Mouse (Mus musculus) CH12.LX (cell line): ENCODE measurements around the gene Cpsf4. TPM values are rescaled to one million over a fixed set of nuclear protein-coding genes. Genes with fewer than 3 reads are reported as not detected.
"Not testable (repeated sequence)": the region's sequence is repeated elsewhere in the genome, so short reads cannot be mapped to it uniquely, and the experiment has no call there.

Experiments
- DNase-seq: peaks from one replicate; pipeline ENCODE4 v3.0.0-alpha.2; 2013; ENCODE audit errors: extremely low read depth
- H3K27ac ChIP-seq: 2 replicates; pipeline ENCODE4 v1.5.1; 2012; ENCODE audit warnings: low read depth, mild to moderate bottlenecking, control low read depth, moderate library complexity; ENCODE audit not compliant: insufficient read depth
- H3K27me3 ChIP-seq: replicated peaks from 2 replicates; pipeline ENCODE3; 2012; ENCODE audit warnings: inconsistent platforms
- H3K36me3 ChIP-seq, 2 experiments: replicated peaks in 1 of 2; 2 replicates each; pipeline versions ENCODE3 to v1.6.1; 2012; ENCODE audit warnings: inconsistent platforms in 1 of 2, low read length in 1 of 2, mild to moderate bottlenecking in 1 of 2, mixed read lengths in 1 of 2, moderate library complexity in 1 of 2; ENCODE audit not compliant: control insufficient read depth in 1 of 2, insufficient read depth in 1 of 2
- H3K4me1 ChIP-seq, 2 experiments: 2 replicates each; pipeline ENCODE4 v1.6.1; 2012; ENCODE audit warnings: inconsistent platforms in 1 of 2, moderate library complexity in 1 of 2; ENCODE audit not compliant: insufficient read depth in 2 of 2, control insufficient read depth in 1 of 2
- H3K4me2 ChIP-seq: 2 replicates; pipeline ENCODE4 v1.6.1; 2012; ENCODE audit warnings: low read depth, mild to moderate bottlenecking, control low read depth; ENCODE audit not compliant: poor library complexity, insufficient read depth, severe bottlenecking
- H3K4me3 ChIP-seq, 3 experiments: fragments of 150-350 bp in 1 of 3; sonication (generic) in 1 of 3; replicated peaks in 1 of 3; 2 replicates each; pipeline versions ENCODE3 to v1.5.1; 2011 to 2012; ENCODE audit warnings: low read depth in 2 of 3, low read length in 2 of 3, mild to moderate bottlenecking in 2 of 3, moderate library complexity in 2 of 3, control low read depth in 1 of 3, improper control_type of control experiment in 1 of 3, inconsistent platforms in 1 of 3, mixed read lengths in 1 of 3; ENCODE audit not compliant: poor library complexity in 1 of 3
- H3K79me2 ChIP-seq: replicated peaks from 2 replicates; pipeline ENCODE4 v1.6.1; 2012; ENCODE audit warnings: mild to moderate bottlenecking, moderate library complexity; ENCODE audit not compliant: control insufficient read depth, poor library complexity, insufficient read depth, severe bottlenecking; ENCODE audit errors: extremely low read depth
- H3K9ac ChIP-seq: 2 replicates; pipeline ENCODE4 v1.6.1; 2012; ENCODE audit warnings: low read depth, mild to moderate bottlenecking, control low read depth, moderate library complexity; ENCODE audit not compliant: insufficient read depth
- H3K9me3 ChIP-seq: replicated peaks from 2 replicates; pipeline ENCODE3; 2012; ENCODE audit warnings: low read length, inconsistent platforms, mixed read lengths
- BHLHE40 ChIP-seq: IDR thresholded peaks from 2 replicates; pipeline ENCODE4 v1.6.1; 2011; ENCODE audit warnings: mild to moderate bottlenecking, low read depth, low read length, improper control_type of control experiment
- CHD2 ChIP-seq: IDR thresholded peaks from 2 replicates; pipeline ENCODE4 v1.6.1; 2011; ENCODE audit warnings: low read length, improper control_type of control experiment
- CTCF ChIP-seq, 2 experiments: IDR thresholded peaks in 1 of 2; conservative IDR thresholded peaks in 1 of 2; 2 replicates each; pipeline ENCODE4 v1.5.1; 2011 to 2012; ENCODE audit warnings: low read depth in 2 of 2, low read length in 2 of 2, improper control_type of control experiment in 1 of 2, inconsistent platforms in 1 of 2, mild to moderate bottlenecking in 1 of 2, moderate library complexity in 1 of 2
- ELF1 ChIP-seq: IDR thresholded peaks from 2 replicates; pipeline ENCODE4 v1.6.1; 2014; ENCODE audit warnings: low read depth, mild to moderate bottlenecking, inconsistent platforms, low read length, improper control_type of control experiment
- ETS1 ChIP-seq: conservative IDR thresholded peaks from 2 replicates; pipeline ENCODE4 v1.6.1; 2012; ENCODE audit warnings: low read depth, mild to moderate bottlenecking, inconsistent platforms, low read length, improper control_type of control experiment, moderate library complexity
- GABPA ChIP-seq: IDR thresholded peaks from 2 replicates; pipeline ENCODE4 v1.6.1; 2012; ENCODE audit warnings: low read depth, low read length, improper control_type of control experiment, inconsistent platforms; ENCODE audit not compliant: insufficient replicate concordance
- HCFC1 ChIP-seq: IDR thresholded peaks from 2 replicates; pipeline ENCODE4 v1.6.1; 2012; ENCODE audit warnings: low read depth, mild to moderate bottlenecking, inconsistent platforms, low read length, improper control_type of control experiment
- IRF4 ChIP-seq: IDR thresholded peaks from 2 replicates; pipeline ENCODE4 v1.6.1; 2014; ENCODE audit warnings: low read depth, mild to moderate bottlenecking, inconsistent platforms, low read length, improper control_type of control experiment
- JUND ChIP-seq: conservative IDR thresholded peaks from 2 replicates; pipeline ENCODE4 v1.6.1; 2011; ENCODE audit warnings: low read depth, low read length, improper control_type of control experiment
- MAFK ChIP-seq: IDR thresholded peaks from 2 replicates; pipeline ENCODE4 v1.6.1; 2011; ENCODE audit warnings: low read length, improper control_type of control experiment; ENCODE audit not compliant: insufficient replicate concordance
- MAZ ChIP-seq: IDR thresholded peaks from 2 replicates; pipeline ENCODE4 v1.6.1; 2012; ENCODE audit warnings: low read depth, mild to moderate bottlenecking, inconsistent platforms, low read length, improper control_type of control experiment, moderate library complexity
- MEF2A ChIP-seq: IDR thresholded peaks from 2 replicates; pipeline ENCODE4 v1.6.1; 2014; ENCODE audit warnings: low read depth, mild to moderate bottlenecking, inconsistent platforms, low read length, improper control_type of control experiment, borderline replicate concordance
- NRF1 ChIP-seq: IDR thresholded peaks from 2 replicates; pipeline ENCODE4 v1.6.1; 2014; ENCODE audit warnings: low read depth, mild to moderate bottlenecking, inconsistent platforms, low read length, improper control_type of control experiment, moderate library complexity
- PAX5 ChIP-seq: IDR thresholded peaks from 2 replicates; pipeline ENCODE4 v1.6.1; 2012; ENCODE audit warnings: low read length, inconsistent platforms, mixed read lengths
- POLR2AphosphoS2 ChIP-seq: IDR thresholded peaks from 2 replicates; pipeline ENCODE4 v1.6.1; 2011; ENCODE audit warnings: low read depth, low read length, improper control_type of control experiment
- RAD21 ChIP-seq: IDR thresholded peaks from 2 replicates; pipeline ENCODE4 v1.6.1; 2011; ENCODE audit warnings: low read depth, mild to moderate bottlenecking, low read length, improper control_type of control experiment, moderate library complexity
- RCOR1 ChIP-seq: conservative IDR thresholded peaks from 2 replicates; pipeline ENCODE4 v1.6.1; 2012; ENCODE audit warnings: low read depth, mild to moderate bottlenecking, inconsistent platforms, low read length, improper control_type of control experiment
- SMC3 ChIP-seq: IDR thresholded peaks from 2 replicates; pipeline ENCODE4 v1.6.1; 2011; ENCODE audit warnings: low read depth, low read length, improper control_type of control experiment
- UBTF ChIP-seq: IDR thresholded peaks from 2 replicates; pipeline ENCODE4 v1.6.1; 2012; ENCODE audit warnings: low read depth, mild to moderate bottlenecking, inconsistent platforms, low read length, improper control_type of control experiment, moderate library complexity
- USF2 ChIP-seq: conservative IDR thresholded peaks from 2 replicates; pipeline ENCODE4 v1.6.1; 2011; ENCODE audit warnings: low read depth, low read length, improper control_type of control experiment
- ZKSCAN1 ChIP-seq: IDR thresholded peaks from 2 replicates; pipeline ENCODE4 v1.6.1; 2012; ENCODE audit warnings: low read depth, inconsistent platforms, low read length, improper control_type of control experiment, borderline replicate concordance
- ZNF384 ChIP-seq: IDR thresholded peaks from 2 replicates; pipeline ENCODE4 v1.6.1; 2012; ENCODE audit warnings: low read depth, low read length, improper control_type of control experiment, inconsistent platforms
- dilution Hi-C: fragments of 300-500 bp; cut with MboI; formaldehyde crosslinking; loops from 2 replicates; pipeline ENCODE4 v1.14.3; 2020; ENCODE audit warnings: low sequenced_read_pairs; ENCODE audit not compliant: extremely low pct_unique_long_range_greater_than_20kb, extremely low pct_ligation_motif_present
- in situ Hi-C: fragments of 300-500 bp; cut with MboI; formaldehyde crosslinking; loops from 3 replicates; pipeline ENCODE4 v1.14.3; 2019; ENCODE audit warnings: low sequenced_read_pairs, low pct_ligation_motif_present, low pct_unique_long_range_greater_than_20kb, mixed read lengths
- polyA plus RNA-seq: library from polyadenylated mRNA; unstranded; fragments of >175 nt; gene quantifications from 2 replicates; pipeline ENCODE4 v1.2.1, GENCODE M21; 2012; ENCODE audit warnings: low read depth; ENCODE audit not compliant: insufficient read length
- total RNA-seq, 2 experiments: library from RNA; depleted of rRNA; stranded (reverse); fragments of 300-350 nt in 1 of 2; fragments of >200 nt in 1 of 2; gene quantifications; 2 replicates each; pipeline ENCODE4 v1.2.3; 2012 to 2014

The Cpsf4 gene
- total and polyA plus RNA-seq, 3 experiments: 56.3 to 70.7 (median 59.2) TPM

DNA sequence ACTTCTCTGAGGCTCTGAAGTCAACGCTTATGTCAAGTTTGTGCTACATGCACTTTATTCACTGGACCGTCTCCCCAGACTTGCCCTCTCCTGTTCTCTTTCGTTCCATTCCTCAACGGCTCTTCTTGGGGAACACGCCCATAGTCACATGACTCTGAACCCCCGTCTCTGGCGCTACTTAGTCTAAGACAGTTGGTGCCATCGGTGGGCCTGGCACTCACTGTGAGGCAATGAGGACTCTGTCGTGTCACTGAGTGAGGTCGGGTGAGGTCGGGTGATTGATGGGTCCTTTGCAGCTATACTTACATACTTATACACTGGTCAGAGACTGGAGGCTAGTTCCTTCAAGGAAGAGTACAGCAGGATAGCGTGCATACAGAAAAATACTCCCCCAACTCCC, 56.4 kb downstream of the Cpsf4 start:
- Histone ChIP-seq H3K9me3 (no peaks in the 10 kb centered on the region), H3K4me3 (no peak overlapping the region), H3K79me2 (no peaks in the 10 kb centered on the region), H3K36me3 (peaks cover 20 to 36% of the 10 kb centered on the region in 2 experiments), H3K27me3 (no peaks in the 10 kb centered on the region), H3K4me1 (no peaks in the 10 kb centered on the region), H3K4me2 (no peak overlapping the region), H3K9ac (no peak overlapping the region), H3K27ac (no peak overlapping the region)
- DNase-seq: no peak
- dilution Hi-C loops: no loop called here
- in situ Hi-C loops: no loop called here
- TF ChIP-seq SMC3 (no peak), ZNF384 (no peak), CHD2 (no peak), NRF1 (no peak), CTCF (conservative IDR thresholded peaks at IDR 0.05 in 1 of 2, IDR thresholded peaks at IDR 0.05 in 1 of 2; ENCODE audit: low read depth in 2 of 2, low read length in 2 of 2) (no peak), GABPA (no peak), HCFC1 (no peak), ELF1 (no peak), MAFK (no peak)

DNA sequence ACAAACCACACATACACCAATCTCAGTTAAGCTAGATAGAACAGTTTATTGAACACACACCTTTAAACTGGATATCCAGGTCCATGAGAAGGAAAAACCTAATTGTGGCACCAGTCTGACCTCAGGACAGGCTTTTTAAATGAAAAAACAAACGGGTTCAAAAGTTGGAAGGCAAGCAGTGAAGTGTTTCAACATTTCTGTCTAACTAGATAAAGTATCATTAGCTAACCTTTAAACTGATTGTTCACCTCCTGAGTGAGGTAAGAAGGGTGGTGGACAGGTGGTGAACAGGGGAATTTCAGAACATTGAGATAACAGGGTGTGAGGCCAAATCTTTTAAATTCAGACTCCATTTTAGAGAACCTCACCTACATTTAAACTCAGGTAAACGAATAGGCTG, 59.4 kb downstream of the Cpsf4 start:
- H3K9me3 ChIP-seq: no peaks in the 10 kb centered on the region
- H3K27ac ChIP-seq: no peak overlapping the region
- H3K36me3 ChIP-seq: peaks cover 0 to 8% of the 10 kb centered on the region in 2 experiments
- dilution Hi-C loops: no loop called here
- in situ Hi-C loops: no loop called here
- H3K27me3 ChIP-seq: no peaks in the 10 kb centered on the region
- no peak for DNase-seq
- H3K79me2 ChIP-seq: no peaks in the 10 kb centered on the region
- peaks cover 0 to 5% of the 10 kb centered on the region in 2 experiments; a peak in 2 of 4 replicates for H3K4me1 ChIP-seq
- H3K4me3 ChIP-seq: no peak overlapping the region
- H3K4me2 ChIP-seq: no peak overlapping the region
- TF ChIP-seq ZKSCAN1 (no peak), ETS1 (no peak), BHLHE40 (no peak), NRF1 (no peak), UBTF (no peak), IRF4 (no peak), POLR2AphosphoS2 (no peak), MAZ (no peak), JUND (no peak), MEF2A (no peak), PAX5 (no peak), RCOR1 (no peak), RAD21 (no peak), USF2 (no peak), CHD2 (no peak), SMC3 (no peak), MAFK (no peak)
- H3K9ac ChIP-seq: no peak overlapping the region

DNA sequence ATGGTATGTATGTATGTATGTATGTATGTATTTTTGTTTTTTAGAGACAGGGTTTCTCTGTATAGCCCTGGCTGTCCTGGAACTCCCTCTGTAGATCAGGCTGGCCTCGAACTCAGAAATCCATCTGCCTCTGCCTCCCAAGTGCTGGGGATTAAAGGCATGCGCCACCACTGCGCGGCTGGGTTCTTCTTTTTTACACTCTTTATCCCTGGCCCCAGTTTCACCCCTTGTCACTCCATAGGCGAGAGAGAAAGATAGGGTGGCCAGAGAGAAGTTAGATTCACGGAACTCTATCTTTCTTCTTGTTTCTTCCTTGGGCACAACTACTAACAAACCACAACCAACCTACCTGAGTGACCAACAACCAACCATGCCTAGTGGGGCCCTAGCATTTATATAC, 62.3 kb downstream of the Cpsf4 start:
- H3K27me3 ChIP-seq, in situ Hi-C loops, H3K4me3 ChIP-seq, H3K27ac ChIP-seq, H3K4me2 ChIP-seq, DNase-seq, dilution Hi-C loops, H3K9me3 ChIP-seq, H3K9ac ChIP-seq: not testable (repeated sequence)
- peaks cover 11% of the 10 kb centered on the region in 2 experiments for H3K36me3 ChIP-seq
- peaks cover 27% of the 10 kb centered on the region for H3K79me2 ChIP-seq
- peaks cover 0 to 17% of the 10 kb centered on the region in 2 experiments; a peak in 2 of 4 replicates for H3K4me1 ChIP-seq
